Mouse (Mus musculus): ENCODE measurements around the gene Dnm3. TPM values are rescaled to one million over a fixed set of nuclear protein-coding genes. Genes with fewer than 3 reads are reported as not detected.

Dnm3 gene
- polyA plus RNA-seq, 1 experiment, result 0.43 TPM

DNA sequence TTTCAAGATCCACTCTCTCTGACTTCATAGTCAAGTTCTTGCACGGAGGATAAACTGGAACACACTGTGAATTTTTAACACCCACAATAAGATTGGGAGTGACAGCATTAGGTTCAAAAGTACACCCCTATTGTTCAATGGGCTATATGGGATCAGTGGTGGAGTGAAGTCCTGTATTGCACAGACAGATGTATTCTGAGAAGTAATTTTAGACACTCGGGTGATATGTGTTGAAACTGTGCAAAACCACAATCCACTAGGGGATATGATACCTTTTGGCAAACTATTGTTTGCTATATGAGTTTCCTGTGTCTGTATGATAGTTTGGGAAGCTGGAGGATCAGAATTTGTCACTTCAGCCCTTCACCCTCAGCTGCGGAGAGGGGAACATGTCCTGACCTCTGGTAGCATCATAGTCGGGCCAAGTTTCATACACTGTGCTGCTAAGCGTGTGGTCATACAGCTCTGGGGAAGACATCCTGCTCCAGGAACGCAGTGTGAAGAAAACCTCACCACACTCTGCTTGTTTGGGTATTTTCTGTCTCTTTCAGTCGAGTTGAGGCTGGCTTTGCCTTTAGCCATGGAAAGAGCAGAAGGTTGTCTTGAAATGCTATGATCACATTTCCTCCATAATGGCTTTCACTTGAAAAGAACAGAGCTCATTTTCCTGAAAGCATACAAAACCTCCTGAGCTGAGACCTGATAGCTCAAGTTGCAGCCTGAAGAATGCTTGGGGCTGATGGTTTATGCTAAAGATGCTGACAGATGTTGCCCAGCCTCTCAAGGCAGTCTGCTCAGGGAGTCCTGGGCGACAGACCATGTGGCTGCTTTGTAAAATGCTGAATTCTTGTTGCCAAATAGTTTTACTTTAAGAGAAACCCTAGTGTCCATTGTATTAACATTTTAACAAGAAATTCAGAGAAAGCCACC, 433.8 kb downstream of the Dnm3 start:
- no peak for DNase-seq (ENCODE audit: low read depth in 1 of 2, low spot score in 2 of 2)
- Histone ChIP-seq H3K27me3 (ENCODE audit: control insufficient read depth, insufficient read depth, low read length) (no peaks in the 10 kb centered on the region), H3K4me3 (ENCODE audit: extremely low read depth, insufficient read depth, insufficient read length) (no peak overlapping the region), H3K36me3 (ENCODE audit: control insufficient read depth, insufficient read depth, low read length) (no peaks in the 10 kb centered on the region), H3K27ac (ENCODE audit: insufficient read depth, low read length) (no peak overlapping the region), H3K4me1 (ENCODE audit: control insufficient read depth, insufficient read depth, insufficient read length) (peaks cover 3% of the 10 kb centered on the region; the same call in 1 of the 2 replicates)
- 34% methylated on average over 8 of the region's 8 CpGs for WGBS
- no peak for TF ChIP-seq CTCF (IDR thresholded peaks at IDR 0.05; ENCODE audit: extremely low read depth, insufficient read depth, insufficient read length, insufficient replicate concordance)
- TF ChIP-seq POLR2A (IDR thresholded peaks at IDR 0.05; ENCODE audit: low read depth, low read length), result no peak

- TF ChIP-seq CTCF (IDR thresholded peaks at IDR 0.05; ENCODE audit: extremely low read depth, insufficient read depth, insufficient read length, insufficient replicate concordance) (no peak), POLR2A (IDR thresholded peaks at IDR 0.05; ENCODE audit: low read depth, low read length) (no peak)
- 25% methylated on average over 1 of the region's 1 CpGs for WGBS
- peaks cover 4% of the 10 kb centered on the region for H3K4me1 ChIP-seq (ENCODE audit: control insufficient read depth, insufficient read depth, insufficient read length)
- H3K27me3 ChIP-seq (ENCODE audit: control insufficient read depth, insufficient read depth, low read length), result no peaks in the 10 kb centered on the region
- no peak for DNase-seq (ENCODE audit: low read depth in 1 of 2, low spot score in 2 of 2)
- no peak overlapping the region for H3K4me3 ChIP-seq (ENCODE audit: extremely low read depth, insufficient read depth, insufficient read length)
- no peak overlapping the region for H3K27ac ChIP-seq (ENCODE audit: insufficient read depth, low read length)
- H3K36me3 ChIP-seq (ENCODE audit: control insufficient read depth, insufficient read depth, low read length), result no peaks in the 10 kb centered on the region
Observed at GRCm38 (mm10) chr1:162043216-162043615, 434.6 kb downstream of the Dnm3 start.

DNA sequence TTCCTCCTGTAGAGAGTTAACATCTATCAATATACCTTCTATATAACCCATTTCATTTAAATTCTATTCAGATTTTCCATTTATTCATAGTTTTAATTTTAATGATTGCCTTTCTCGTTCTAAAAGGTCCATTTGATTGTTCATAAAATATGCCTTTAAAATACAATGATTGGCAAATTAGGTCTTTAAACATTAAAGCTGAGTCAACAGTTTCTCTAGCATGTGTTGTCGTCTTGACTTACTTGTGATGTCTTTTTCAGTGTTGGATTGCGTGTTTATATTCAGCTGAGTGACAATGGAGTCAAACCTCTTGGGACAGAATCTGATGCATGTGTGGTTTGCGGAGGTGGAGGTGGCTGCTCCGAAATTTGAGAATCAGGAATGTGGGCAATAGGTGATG, 435.4 kb downstream of the Dnm3 start:
- H3K27ac ChIP-seq (ENCODE audit: insufficient read depth, low read length), result no peak overlapping the region
- no peaks in the 10 kb centered on the region for H3K36me3 ChIP-seq (ENCODE audit: control insufficient read depth, insufficient read depth, low read length)
- H3K4me3 ChIP-seq (ENCODE audit: extremely low read depth, insufficient read depth, insufficient read length), result no peak overlapping the region
- DNase-seq (ENCODE audit: low read depth in 1 of 2, low spot score in 2 of 2), result no peak
- WGBS, result 89% methylated on average over 5 of the region's 5 CpGs
- H3K27me3 ChIP-seq (ENCODE audit: control insufficient read depth, insufficient read depth, low read length), result no peaks in the 10 kb centered on the region
- TF ChIP-seq CTCF (IDR thresholded peaks at IDR 0.05; ENCODE audit: extremely low read depth, insufficient read depth, insufficient read length, insufficient replicate concordance), result no peak
- TF ChIP-seq POLR2A (IDR thresholded peaks at IDR 0.05; ENCODE audit: low read depth, low read length), result no peak
- peaks cover 4% of the 10 kb centered on the region for H3K4me1 ChIP-seq (ENCODE audit: control insufficient read depth, insufficient read depth, insufficient read length)

GRCm38 (mm10) chr1:162040490-162041274, 437.2 kb downstream of the Dnm3 start:
- H3K27ac ChIP-seq (ENCODE audit: insufficient read depth, low read length), result no peak overlapping the region

DNA sequence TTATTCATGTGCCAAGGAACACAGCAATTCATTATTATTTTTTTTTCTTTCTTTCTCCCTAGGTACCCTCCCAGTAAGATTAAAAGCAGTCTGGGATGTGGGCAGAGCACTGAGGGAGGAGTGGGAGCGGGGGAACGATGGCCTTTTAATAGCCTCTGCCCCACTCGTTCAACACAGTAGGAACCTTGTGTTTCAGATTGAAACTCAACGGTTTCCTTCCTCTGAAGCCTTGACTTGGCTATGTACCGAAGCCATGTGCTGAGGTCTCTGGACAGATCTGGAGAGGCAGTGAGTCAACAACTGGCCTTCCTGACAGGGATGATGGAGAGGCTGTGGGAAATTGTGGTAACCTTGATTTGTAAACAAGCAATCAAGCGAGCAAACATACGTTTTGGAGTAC, 438.0 kb downstream of the Dnm3 start:
- no peaks in the 10 kb centered on the region for H3K36me3 ChIP-seq (ENCODE audit: control insufficient read depth, insufficient read depth, low read length)
- 42% methylated on average over 7 of the region's 7 CpGs for WGBS

More at GRCm38 (mm10) chr1:162040490-162041274, 437.2 kb downstream of the Dnm3 start:
- TF ChIP-seq POLR2A (IDR thresholded peaks at IDR 0.05; ENCODE audit: low read depth, low read length) (no peak), CTCF (IDR thresholded peaks at IDR 0.05; ENCODE audit: extremely low read depth, insufficient read depth, insufficient read length, insufficient replicate concordance) (no peak)
- Histone ChIP-seq H3K36me3 (ENCODE audit: control insufficient read depth, insufficient read depth, low read length) (no peaks in the 10 kb centered on the region), H3K4me3 (ENCODE audit: extremely low read depth, insufficient read depth, insufficient read length) (no peak overlapping the region), H3K4me1 (ENCODE audit: control insufficient read depth, insufficient read depth, insufficient read length) (peaks cover 4% of the 10 kb centered on the region), H3K27me3 (ENCODE audit: control insufficient read depth, insufficient read depth, low read length) (no peaks in the 10 kb centered on the region)
- no peak for DNase-seq (ENCODE audit: low read depth in 1 of 2, low spot score in 2 of 2)
- 35% methylated on average over 6 of the region's 6 CpGs for WGBS

DNA sequence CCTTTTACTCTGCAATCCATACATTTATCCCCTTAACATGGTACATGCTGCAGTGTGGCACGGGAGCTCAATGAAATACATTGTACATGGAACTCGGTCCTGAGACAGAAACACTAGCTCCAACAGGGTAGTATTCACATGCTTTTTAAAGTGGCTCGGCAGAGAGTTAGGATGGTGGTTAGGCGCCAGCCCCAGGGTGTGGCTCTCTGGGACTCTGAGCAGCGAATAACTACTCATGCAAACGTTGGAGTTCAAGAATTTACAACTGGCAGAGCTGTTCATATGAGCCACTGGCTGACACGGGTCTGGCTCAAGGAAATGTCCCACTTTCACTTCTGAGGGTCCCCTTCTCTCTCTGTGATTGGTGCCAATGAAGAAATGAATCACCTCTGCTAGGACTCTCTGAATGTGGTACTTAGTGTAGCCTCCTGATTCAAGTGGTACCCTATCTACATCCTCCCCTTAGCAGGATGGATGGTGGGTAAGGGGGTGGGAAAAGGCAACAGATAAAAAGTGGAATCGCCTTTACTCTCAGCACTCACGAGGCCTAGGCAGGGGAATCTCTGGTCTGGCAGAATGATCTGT, 438.7 kb downstream of the Dnm3 start:
- Histone ChIP-seq H3K4me3 (ENCODE audit: extremely low read depth, insufficient read depth, insufficient read length) (no peak overlapping the region), H3K27ac (ENCODE audit: insufficient read depth, low read length) (no peak overlapping the region), H3K27me3 (ENCODE audit: control insufficient read depth, insufficient read depth, low read length) (no peaks in the 10 kb centered on the region), H3K4me1 (ENCODE audit: control insufficient read depth, insufficient read depth, insufficient read length) (peaks cover 4% of the 10 kb centered on the region), H3K36me3 (ENCODE audit: control insufficient read depth, insufficient read depth, low read length) (no peaks in the 10 kb centered on the region)
- no peak for DNase-seq (ENCODE audit: low read depth in 1 of 2, low spot score in 2 of 2)
- TF ChIP-seq POLR2A (IDR thresholded peaks at IDR 0.05; ENCODE audit: low read depth, low read length) (no peak), CTCF (IDR thresholded peaks at IDR 0.05; ENCODE audit: extremely low read depth, insufficient read depth, insufficient read length, insufficient replicate concordance) (no peak)
- WGBS, result 52% methylated on average over 9 of the region's 9 CpGs

More for the DNA sequence above, 438.0 kb downstream of the Dnm3 start:
- no peak for TF ChIP-seq POLR2A (IDR thresholded peaks at IDR 0.05; ENCODE audit: low read depth, low read length)
- no peak for TF ChIP-seq CTCF (IDR thresholded peaks at IDR 0.05; ENCODE audit: extremely low read depth, insufficient read depth, insufficient read length, insufficient replicate concordance)
- H3K4me3 ChIP-seq (ENCODE audit: extremely low read depth, insufficient read depth, insufficient read length), result no peak overlapping the region
- no peaks in the 10 kb centered on the region for H3K27me3 ChIP-seq (ENCODE audit: control insufficient read depth, insufficient read depth, low read length)
- H3K4me1 ChIP-seq (ENCODE audit: control insufficient read depth, insufficient read depth, insufficient read length), result peaks cover 4% of the 10 kb centered on the region
- DNase-seq (ENCODE audit: low read depth in 1 of 2, low spot score in 2 of 2), result no peak
- H3K27ac ChIP-seq (ENCODE audit: insufficient read depth, low read length), result no peak overlapping the region
